Comparison of ENCODE assay signal across 12 mouse cellular contexts in the genomic region with DNA sequence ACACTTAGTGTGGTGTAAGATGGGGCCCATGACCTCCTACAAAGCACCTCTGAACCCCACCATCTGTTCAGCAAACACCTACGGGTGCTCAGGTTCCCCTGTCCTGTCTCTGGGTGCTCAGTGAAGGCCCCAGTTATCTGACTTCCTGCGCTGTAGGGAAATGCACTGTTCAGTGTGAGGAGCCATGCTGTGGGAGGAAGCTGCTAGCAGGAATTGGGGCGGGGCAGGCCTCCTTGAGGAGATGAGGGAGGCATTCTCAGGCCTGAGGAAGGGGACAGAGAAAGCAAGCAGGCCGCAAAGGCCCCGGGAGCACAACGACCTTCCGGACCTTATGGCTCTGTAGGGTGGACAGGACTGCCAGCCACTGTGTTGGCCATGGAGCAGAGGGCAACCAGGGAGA. TPM values are rescaled to one million over a fixed set of nuclear protein-coding genes. Genes with fewer than 3 reads are reported as not detected.
A peak's percentile ranks its signal among the peaks of the same experiment; 100 is the strongest.
DNase-seq lines count a peak whose midpoint lies in the region; ATAC-seq and TF ChIP-seq lines count a peak whose summit lies in the region.
"Had no signal": no experiment of that assay in that cellular context is flagged by ENCODE, and none has a peak within 500 bp of the region (broad histone marks: within the 10 kb centered on the region; RNA-seq: fewer than 3 reads in every experiment).

No protein-coding gene starts in this region.

- H3K27ac ChIP-seq in heart, embryonic 12.5 days (ENCODE audit: poor library complexity, severe bottlenecking) = peak overlapping the region; percentile 72
- H3K27ac ChIP-seq in left cerebral cortex, adult 2 months = peak overlapping the region; percentile 47
- peak overlapping the region; percentile 26; the same call in 1 of the 2 replicates for H3K27ac ChIP-seq in cortical plate, adult 2 months (ENCODE audit: insufficient read depth, low read length)
- H3K27ac ChIP-seq: lung, embryonic 15.5 days had no signal

- no peak overlapping the region for H3K9ac ChIP-seq in heart, embryonic 12.5 days
- H3K9ac ChIP-seq: lung, embryonic 15.5 days had no signal

- no peak for DNase-seq in heart, postnatal 14 days
- no peak for DNase-seq in left cerebral cortex, adult 2 months (ENCODE audit: extremely low spot score in 1 of 2, low spot score in 2 of 2)
- DNase-seq in left cerebral cortex, postnatal 4 days = no peak
- no peak for DNase-seq in lung, postnatal 4 days
- DNase-seq in cerebellum, postnatal 4 days (ENCODE audit: low spot score in 2 of 2) = no peak
- DNase-seq: cerebellum, adult 9-10 months; gastrocnemius, postnatal 10 days; right cerebral cortex, postnatal 14 days had no signal

- H3K27me3 ChIP-seq in heart, embryonic 12.5 days (replicated peaks) = no peaks in the 10 kb centered on the region
- H3K27me3 ChIP-seq: lung, embryonic 15.5 days had no signal

- TF ChIP-seq CTCF in left cerebral cortex, adult 2 months (IDR thresholded peaks at IDR 0.05) = no peak
- no peak for TF ChIP-seq CTCF in cortical plate, adult 2 months (IDR thresholded peaks at IDR 0.05; ENCODE audit: extremely low read depth, insufficient read depth, low read length)

- 59% methylated on average over 7 of the region's 7 CpGs for WGBS in heart, embryonic 12.5 days

- peaks cover 69% of the 10 kb centered on the region for H3K36me3 ChIP-seq in heart, embryonic 12.5 days

- no peak overlapping the region; the same call in 1 of the 2 replicates for H3K4me2 ChIP-seq in heart, embryonic 12.5 days
- H3K4me2 ChIP-seq: lung, embryonic 15.5 days had no signal

- 0 out of 2 replicates have a peak, but pooled peaks have one; percentile 4 for ATAC-seq in heart, embryonic 12.5 days (ENCODE audit: insufficient number of reproducible peaks, low FRiP score)
- ATAC-seq in monocyte, adult 5-6 weeks (replicated peaks; ENCODE audit: insufficient number of reproducible peaks, low FRiP score, low TSS enrichment, poor library complexity, severe bottlenecking) = 0 out of 2 replicates have a peak, but pooled peaks have one; percentile 11

- TF ChIP-seq POLR2A in cortical plate, adult 2 months (IDR thresholded peaks at IDR 0.05; ENCODE audit: extremely low read depth, insufficient read depth, low read length) = no peak

- intact Hi-C loops in heart, postnatal 14 days (cut with DNase I) = no loop called here
- intact Hi-C loops in left cerebral cortex, adult 2 months (cut with DNase I) = no loop called here
- intact Hi-C loops in left cerebral cortex, postnatal 4 days (cut with DNase I) = no loop called here

- H3K9me3 ChIP-seq in heart, embryonic 12.5 days (replicated peaks) = no peaks in the 10 kb centered on the region
- H3K9me3 ChIP-seq: lung, embryonic 15.5 days had no signal

- peaks cover 38% of the 10 kb centered on the region for H3K4me1 ChIP-seq in heart, embryonic 12.5 days (replicated peaks)
- peaks cover 21% of the 10 kb centered on the region for H3K4me1 ChIP-seq in cortical plate, adult 2 months (ENCODE audit: control insufficient read depth, insufficient read depth, low read length)

- no peak overlapping the region for H3K4me3 ChIP-seq in heart, embryonic 12.5 days
- H3K4me3 ChIP-seq in left cerebral cortex, adult 2 months = no peak overlapping the region
- H3K4me3 ChIP-seq in cortical plate, adult 2 months (ENCODE audit: insufficient read depth, low read length) = no peak overlapping the region
- H3K4me3 ChIP-seq: lung, embryonic 15.5 days had no signal

RNA-seq across cellular contexts. Expression of a gene that starts 7.6 kb away (rescaled TPM):
- 103 and 104 TPM in 2 replicates for polyA plus RNA-seq in heart, embryonic 12.5 days (2016; fragmentation: Nextera tagmentation; extraction: Ambion mirVana)
- total RNA-seq in heart, postnatal 14 days (2021) = 100 to 1,000 TPM; 128 to 132 TPM
- total RNA-seq in left cerebral cortex, adult 2 months (2021) = 10 to 100 TPM; 71.6 to 77.6 TPM
- 10 to 100 TPM; 54.7 to 62.7 TPM for total RNA-seq in left cerebral cortex, postnatal 4 days (2021)
- polyA plus RNA-seq in cortical plate, adult 2 months (2012; rRNA removed) = 111 and 113 TPM in 2 replicates
- total RNA-seq in monocyte, adult 5-6 weeks (2017) = 79.9 to 128 TPM (median 104 TPM) in 3 replicates

RNA-seq across cellular contexts. Expression of a gene that starts 16.8 kb away (rescaled TPM):
- 177 and 184 TPM in 2 replicates for polyA plus RNA-seq in heart, embryonic 12.5 days (2016; fragmentation: Nextera tagmentation; extraction: Ambion mirVana)
- 10 to 100 TPM; 53.7 to 61.6 TPM for total RNA-seq in heart, postnatal 14 days (2021)
- total RNA-seq in left cerebral cortex, adult 2 months (2021) = 100 to 1,000 TPM; 142 to 156 TPM
- total RNA-seq in left cerebral cortex, postnatal 4 days (2021) = 100 to 1,000 TPM; 175 to 189 TPM
- 270 and 272 TPM in 2 replicates for polyA plus RNA-seq in cortical plate, adult 2 months (2012; rRNA removed)
- total RNA-seq in monocyte, adult 5-6 weeks (2017) = 84.2 to 128 TPM (median 126 TPM) in 3 replicates

RNA-seq across cellular contexts. Expression of a gene that starts 16.9 kb away (rescaled TPM):
- 14.5 TPM in 1 of 2 replicates, not detected in the other for polyA plus RNA-seq in heart, embryonic 12.5 days (2016; fragmentation: Nextera tagmentation; extraction: Ambion mirVana)
- total RNA-seq in heart, postnatal 14 days (2021) = 10 to 100 TPM in 1 of 2 experiments, 1 to 10 TPM in 1; 7.6 to 12.7 TPM
- 1 to 10 TPM; 2.0 to 5.3 TPM for total RNA-seq in left cerebral cortex, adult 2 months (2021)
- 10 to 100 TPM in 1 of 2 experiments, not detected in 1; 21.0 TPM for total RNA-seq in left cerebral cortex, postnatal 4 days (2021)
- 9.3 TPM in 1 of 2 replicates, not detected in the other for polyA plus RNA-seq in cortical plate, adult 2 months (2012; rRNA removed)
- total RNA-seq in monocyte, adult 5-6 weeks (2017) = 1.7 to 5.5 TPM in 2 of 3 replicates, not detected in the other

RNA-seq across cellular contexts. Expression of a gene that starts 33.0 kb away (rescaled TPM):
- 69.5 and 72.8 TPM in 2 replicates for polyA plus RNA-seq in heart, embryonic 12.5 days (2016; fragmentation: Nextera tagmentation; extraction: Ambion mirVana)
- 10 to 100 TPM; 59.2 to 60.6 TPM for total RNA-seq in heart, postnatal 14 days (2021)
- total RNA-seq in left cerebral cortex, adult 2 months (2021) = 10 to 100 TPM; 47.4 to 48.0 TPM
- 10 to 100 TPM; 45.1 to 47.6 TPM for total RNA-seq in left cerebral cortex, postnatal 4 days (2021)
- polyA plus RNA-seq in cortical plate, adult 2 months (2012; rRNA removed) = 38.8 and 40.7 TPM in 2 replicates
- 60.6 to 127 TPM (median 70.3 TPM) in 3 replicates for total RNA-seq in monocyte, adult 5-6 weeks (2017)

RNA-seq across cellular contexts. Expression of a gene that starts 59.1 kb away (rescaled TPM):
- 1.5 and 2.5 TPM in 2 replicates for polyA plus RNA-seq in heart, embryonic 12.5 days (2016; fragmentation: Nextera tagmentation; extraction: Ambion mirVana)
- 1 to 10 TPM; 5.4 to 9.0 TPM for total RNA-seq in heart, postnatal 14 days (2021)
- 1 to 10 TPM; 3.0 to 3.5 TPM for total RNA-seq in left cerebral cortex, adult 2 months (2021)
- total RNA-seq in left cerebral cortex, postnatal 4 days (2021) = 1 to 10 TPM; 1.7 to 2.2 TPM
- polyA plus RNA-seq in cortical plate, adult 2 months (2012; rRNA removed) = 6.1 and 7.3 TPM in 2 replicates
- total RNA-seq in monocyte, adult 5-6 weeks (2017) = 1,034 to 1,189 TPM (median 1,065 TPM) in 3 replicates
